Mouse (Mus musculus) heart, embryonic 16.5 days (tissue): Measurements from ENCODE around the gene Ehbp1. TPM values are rescaled to one million over a fixed set of nuclear protein-coding genes. Genes with fewer than 3 reads are reported as not detected.

Source experiments
- ATAC-seq: fragments of 200-750 bp; cut with Nextera tagmentation; replicated peaks from 2 replicates; pipeline ENCODE4 v1.8.0; 2017; ENCODE audit warnings: moderate number of reproducible peaks; ENCODE audit not compliant: insufficient read depth, low FRiP score; ENCODE audit errors: extremely low read depth
- H3K27ac ChIP-seq: fragments of 300-500 bp; sonication (generic); 2 replicates; pipeline ENCODE4 v1.5.1; 2014; ENCODE audit warnings: mild to moderate bottlenecking, low read length, control low read depth, moderate library complexity
- H3K27me3 ChIP-seq: fragments of 300-500 bp; sonication (generic); 2 replicates; pipeline ENCODE4 v1.6.1; 2014; ENCODE audit warnings: low read length, mixed read lengths; ENCODE audit not compliant: control insufficient read depth, insufficient read depth
- H3K36me3 ChIP-seq: fragments of 300-500 bp; sonication (generic); 2 replicates; pipeline ENCODE4 v1.6.1; 2014; ENCODE audit not compliant: control insufficient read depth, insufficient read depth
- H3K4me1 ChIP-seq: fragments of 300-500 bp; sonication (generic); 2 replicates; pipeline ENCODE4 v1.6.1; 2014; ENCODE audit warnings: low read length, mixed read lengths; ENCODE audit not compliant: control insufficient read depth, insufficient read depth
- H3K4me2 ChIP-seq: fragments of 300-500 bp; sonication (generic); 2 replicates; pipeline ENCODE4 v1.6.1; 2014; ENCODE audit warnings: low read depth, mild to moderate bottlenecking, control low read depth, low read length
- H3K4me3 ChIP-seq: fragments of 300-500 bp; sonication (generic); 2 replicates; pipeline ENCODE4 v1.5.1; 2014; ENCODE audit warnings: mild to moderate bottlenecking, control low read depth, low read length
- H3K9ac ChIP-seq: fragments of 300-500 bp; sonication (generic); 2 replicates; pipeline ENCODE4 v1.6.1; 2014; ENCODE audit warnings: low read length, control low read depth
- H3K9me3 ChIP-seq: fragments of 300-500 bp; sonication (generic); replicated peaks from 2 replicates; pipeline ENCODE4 v1.6.1; 2016; ENCODE audit warnings: low read length; ENCODE audit not compliant: control insufficient read depth
- WGBS: fragments of 180-500 bp; shearing (Covaris S2); extraction: QIAGEN DNeasy Blood & Tissue Kit; methylation state at CpG from one replicate; pipeline ENCODE4 v1.1.7; 2014; 5-methylcytosine and 5-hydroxymethylcytosine counted together
- polyA plus RNA-seq: library from polyadenylated mRNA; unstranded; fragments of >200 nt; fragmentation: Nextera tagmentation; extraction: Ambion mirVana; gene quantifications from 2 replicates; pipeline ENCODE4 v1.2.1, GENCODE M21; 2015

The Ehbp1 gene
- polyA plus RNA-seq, 1 experiment from 2014 or later = 55.8 TPM

GRCm38 (mm10) chr11:22001321-22002061 lies 340.6 kb downstream of the Ehbp1 start:
- WGBS = 1% methylated on average over 33 of the region's 59 CpGs
- peaks cover 30% of the 10 kb centered on the region for H3K4me1 ChIP-seq

GRCm38 (mm10) chr11:22000316-22001076 lies 341.6 kb downstream of the Ehbp1 start:
- Histone ChIP-seq H3K4me3 (peak overlapping the region; percentile 58), H3K9me3 (no peaks in the 10 kb centered on the region), H3K4me2 (peak overlapping the region; percentile 95), H3K36me3 (no peaks in the 10 kb centered on the region), H3K27me3 (peaks cover 73% of the 10 kb centered on the region), H3K4me1 (peaks cover 33% of the 10 kb centered on the region), H3K27ac (no peak overlapping the region), H3K9ac (peak overlapping the region; percentile 67)
- 16% methylated on average over 48 of the region's 48 CpGs for WGBS
- ATAC-seq = no peak

More at GRCm38 (mm10) chr11:22001321-22002061, 340.6 kb downstream of the Ehbp1 start:
- peak overlapping the region; percentile 67 for H3K9ac ChIP-seq
- no peaks in the 10 kb centered on the region for H3K9me3 ChIP-seq
- H3K27me3 ChIP-seq = peaks cover 72% of the 10 kb centered on the region
- H3K4me3 ChIP-seq = peak overlapping the region; percentile 58
- H3K4me2 ChIP-seq = peak overlapping the region; percentile 95
- H3K36me3 ChIP-seq = peaks cover 6% of the 10 kb centered on the region
- peak; percentile 85 for ATAC-seq
- H3K27ac ChIP-seq = no peak overlapping the region

GRCm38 (mm10) chr11:21999396-22000315 lies 342.4 kb downstream of the Ehbp1 start:
- no peak overlapping the region for H3K27ac ChIP-seq
- peaks cover 74% of the 10 kb centered on the region for H3K27me3 ChIP-seq
- H3K36me3 ChIP-seq = no peaks in the 10 kb centered on the region
- H3K9ac ChIP-seq = no peak overlapping the region
- ATAC-seq = no peak
- peaks cover 33% of the 10 kb centered on the region for H3K4me1 ChIP-seq
- H3K4me3 ChIP-seq = no peak overlapping the region
- no peaks in the 10 kb centered on the region for H3K9me3 ChIP-seq
- no peak overlapping the region for H3K4me2 ChIP-seq
- WGBS = 41% methylated on average over 31 of the region's 31 CpGs

GRCm38 (mm10) chr11:21998141-21999047 lies 343.7 kb downstream of the Ehbp1 start:
- peaks cover 80% of the 10 kb centered on the region for H3K27me3 ChIP-seq
- peaks cover 31% of the 10 kb centered on the region for H3K4me1 ChIP-seq
- H3K9ac ChIP-seq = no peak overlapping the region
- ATAC-seq = no peak
- H3K36me3 ChIP-seq = no peaks in the 10 kb centered on the region
- no peaks in the 10 kb centered on the region for H3K9me3 ChIP-seq
- H3K27ac ChIP-seq = no peak overlapping the region
- WGBS = 22% methylated on average over 32 of the region's 32 CpGs
- H3K4me3 ChIP-seq = no peak overlapping the region
- no peak overlapping the region for H3K4me2 ChIP-seq

- peaks cover 87% of the 10 kb centered on the region for H3K27me3 ChIP-seq
- no peak overlapping the region for H3K9ac ChIP-seq
- no peak overlapping the region for H3K4me3 ChIP-seq
- H3K27ac ChIP-seq = no peak overlapping the region
- no peak overlapping the region for H3K4me2 ChIP-seq
- WGBS = 6% methylated on average over 20 of the region's 20 CpGs
- H3K4me1 ChIP-seq = peaks cover 24% of the 10 kb centered on the region
- no peak for ATAC-seq
- no peaks in the 10 kb centered on the region for H3K36me3 ChIP-seq
- no peaks in the 10 kb centered on the region for H3K9me3 ChIP-seq
These were observed 344.4 kb downstream of the Ehbp1 start for GRCm38 (mm10) chr11:21997561-21998140.

- Histone ChIP-seq H3K9ac (no peak overlapping the region), H3K27me3 (peaks cover 88% of the 10 kb centered on the region), H3K4me1 (peaks cover 17% of the 10 kb centered on the region), H3K27ac (no peak overlapping the region), H3K4me3 (peak overlapping the region; percentile 47), H3K36me3 (no peaks in the 10 kb centered on the region), H3K9me3 (no peaks in the 10 kb centered on the region), H3K4me2 (peak overlapping the region; percentile 66)
- ATAC-seq = no peak
- WGBS = 1% methylated on average over 60 of the region's 63 CpGs
These were observed 345.2 kb downstream of the Ehbp1 start for GRCm38 (mm10) chr11:21996661-21997560.

- ATAC-seq = no peak
These were observed 345.8 kb downstream of the Ehbp1 start for GRCm38 (mm10) chr11:21996325-21996647.

More at GRCm38 (mm10) chr11:21996325-21996647, 345.8 kb downstream of the Ehbp1 start:
- Histone ChIP-seq H3K9me3 (no peaks in the 10 kb centered on the region), H3K36me3 (no peaks in the 10 kb centered on the region), H3K4me3 (peak overlapping the region; percentile 47), H3K4me2 (peak overlapping the region; percentile 66), H3K9ac (no peak overlapping the region), H3K27me3 (peaks cover 87% of the 10 kb centered on the region), H3K27ac (no peak overlapping the region), H3K4me1 (peaks cover 15% of the 10 kb centered on the region)
- 7% methylated on average over 13 of the region's 13 CpGs for WGBS
